Mouse (Mus musculus) lung, postnatal 0 days (tissue): Measurements from ENCODE around the gene Hoxb9.

Experiments used
- CTCF ChIP-seq: IDR thresholded peaks from 2 replicates; pipeline ENCODE4 v1.5.1; 2016; ENCODE audit warnings: antibody characterized with exemption, mild to moderate bottlenecking
- EP300 ChIP-seq: IDR thresholded peaks from 2 replicates; pipeline ENCODE4 v1.6.1; 2016; ENCODE audit warnings: antibody characterized with exemption, mild to moderate bottlenecking, control low read depth

DNA sequence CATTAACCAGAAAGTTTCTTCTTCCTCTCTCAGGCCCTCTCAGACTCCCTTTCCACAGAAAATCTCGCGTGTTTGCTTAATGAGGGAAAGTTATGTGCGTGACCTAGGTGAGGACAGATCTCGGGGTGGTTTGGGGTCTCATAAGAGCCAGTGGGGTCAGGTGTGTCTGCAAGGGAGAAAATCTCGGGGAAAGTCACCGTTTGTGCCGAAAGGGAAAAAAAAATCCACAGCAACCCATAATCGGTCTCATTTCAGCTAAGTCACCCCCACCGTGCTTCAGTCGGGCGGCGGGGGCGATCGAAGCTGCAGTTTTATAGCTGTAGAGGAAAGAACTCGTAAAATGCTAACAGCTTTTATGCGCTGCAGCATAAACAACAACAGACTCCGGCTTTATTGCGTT lies 10.1 kb downstream of the Hoxb9 start:
- TF ChIP-seq EP300 (no peak), CTCF (no peak)
